Mouse (Mus musculus) kidney, postnatal 14 days (tissue): ENCODE results near the gene Fbh1.
A peak's percentile ranks its signal among the peaks of the same experiment; 100 is the strongest.

Experiments
- DNase-seq: peaks from one replicate; pipeline ENCODE4 v3.0.0; 2022; ENCODE audit warnings: mixed read lengths

Gene Fbh1

GRCm38 (mm10) chr2:11718573-11718972 is 58.8 kb downstream of the Fbh1 start:
- DNase-seq: no peak

GRCm38 (mm10) chr2:11714535-11714934 is 62.8 kb downstream of the Fbh1 start:
- DNase-seq: no peak

GRCm38 (mm10) chr2:11713021-11713420 is 64.4 kb downstream of the Fbh1 start:
- DNase-seq: peak; percentile 25

GRCm38 (mm10) chr2:11712483-11712990 is 64.8 kb downstream of the Fbh1 start:
- DNase-seq: no peak

- DNase-seq: peak; percentile 24
These were observed 67.3 kb downstream of the Fbh1 start for GRCm38 (mm10) chr2:11710101-11710500.

GRCm38 (mm10) chr2:11708538-11708937 is 68.8 kb downstream of the Fbh1 start:
- no peak for DNase-seq

GRCm38 (mm10) chr2:11706746-11707065 is 70.7 kb downstream of the Fbh1 start:
- DNase-seq: no peak

- no peak for DNase-seq
These were observed 71.2 kb downstream of the Fbh1 start for GRCm38 (mm10) chr2:11706030-11706745.

- peak; percentile 91 for DNase-seq
These were observed 72.0 kb downstream of the Fbh1 start, which contains the start of gene Il15ra for GRCm38 (mm10) chr2:11705201-11706025. TSS of gene Il15ra (plus strand) at chr2:11705290.

GRCm38 (mm10) chr2:11699905-11700304 is 77.5 kb downstream of the Fbh1 start:
- DNase-seq: no peak

- peak; percentile 65 for DNase-seq
These were observed 78.4 kb downstream of the Fbh1 start for GRCm38 (mm10) chr2:11698994-11699393.

GRCm38 (mm10) chr2:11695867-11696266 is 81.5 kb downstream of the Fbh1 start:
- peak; percentile 27 for DNase-seq

GRCm38 (mm10) chr2:11694104-11694503 is 83.3 kb downstream of the Fbh1 start:
- DNase-seq: peak; percentile 69

GRCm38 (mm10) chr2:11693352-11693751 is 84.0 kb downstream of the Fbh1 start:
- DNase-seq: no peak
